Mouse (Mus musculus): ENCODE measurements around the gene H2-Ke6. TPM values are rescaled to one million over a fixed set of nuclear protein-coding genes. Genes with fewer than 3 reads are reported as not detected.
A peak's percentile ranks its signal among the peaks of the same experiment; 100 is the strongest.
"Not testable (repeated sequence)": the region's sequence is repeated elsewhere in the genome, so short reads cannot be mapped to it uniquely, and the experiment has no call there.

Gene H2-Ke6
- polyA plus RNA-seq, 1 experiment from 2014 or later: 61.3 TPM

GRCm38 (mm10) chr17:33981192-33981909 lies 46.5 kb downstream of the H2-Ke6 start:
- Histone ChIP-seq H3K9ac (peak overlapping the region; percentile 55; the same call in 1 of the 2 replicates), H3K4me3 (peak overlapping the region; percentile 42), H3K4me2 (replicated peaks) (peak overlapping the region; percentile 63), H3K27me3 (replicated peaks) (peaks cover 35% of the 10 kb centered on the region), H3K27ac (peak overlapping the region; percentile 76; the same call in 1 of the 2 replicates)
- H3K4me1 ChIP-seq, H3K36me3 ChIP-seq, H3K9me3 ChIP-seq: not testable (repeated sequence)
- WGBS: 1% methylated on average over 27 of the region's 27 CpGs
- ATAC-seq (ENCODE audit: low FRiP score, low read depth): peak; percentile 94

- Histone ChIP-seq H3K4me1 (peaks cover 7% of the 10 kb centered on the region), H3K4me3 (no peak overlapping the region), H3K9ac (no peak overlapping the region), H3K27me3 (replicated peaks) (peaks cover 37% of the 10 kb centered on the region), H3K36me3 (no peaks in the 10 kb centered on the region), H3K9me3 (no peaks in the 10 kb centered on the region), H3K27ac (no peak overlapping the region), H3K4me2 (replicated peaks) (peak overlapping the region; percentile 63)
- peak; percentile 2; the same call in 1 of the 2 replicates for ATAC-seq (ENCODE audit: low FRiP score, low read depth)
- 78% methylated on average over 19 of the region's 19 CpGs for WGBS
These were observed 47.5 kb downstream of the H2-Ke6 start for GRCm38 (mm10) chr17:33980181-33981035.

GRCm38 (mm10) chr17:33979512-33980050 lies 48.3 kb downstream of the H2-Ke6 start:
- Histone ChIP-seq H3K27me3 (replicated peaks) (peaks cover 37% of the 10 kb centered on the region), H3K4me1 (peaks cover 7% of the 10 kb centered on the region), H3K9ac (no peak overlapping the region), H3K4me3 (no peak overlapping the region), H3K9me3 (no peaks in the 10 kb centered on the region), H3K36me3 (no peaks in the 10 kb centered on the region), H3K27ac (no peak overlapping the region), H3K4me2 (replicated peaks) (no peak overlapping the region)
- WGBS: 73% methylated on average over 6 of the region's 6 CpGs
- no peak for ATAC-seq (ENCODE audit: low FRiP score, low read depth)

- H3K4me1 ChIP-seq: peaks cover 7% of the 10 kb centered on the region
- WGBS: under 1% methylated on average over 17 of the region's 17 CpGs
- H3K4me2 ChIP-seq (replicated peaks): peak overlapping the region; percentile 60
- ATAC-seq (ENCODE audit: low FRiP score, low read depth): no peak
- H3K9ac ChIP-seq: 0 out of 2 replicates have a peak overlapping the region, but pooled peaks have one; percentile 33
- H3K27ac ChIP-seq: no peak overlapping the region
- no peaks in the 10 kb centered on the region for H3K9me3 ChIP-seq
- no peaks in the 10 kb centered on the region for H3K36me3 ChIP-seq
- peaks cover 37% of the 10 kb centered on the region for H3K27me3 ChIP-seq (replicated peaks)
- peak overlapping the region; percentile 31; the same call in 1 of the 2 replicates for H3K4me3 ChIP-seq
These were observed 49.2 kb downstream of the H2-Ke6 start for GRCm38 (mm10) chr17:33978631-33979031.

GRCm38 (mm10) chr17:33977861-33978557 lies 49.9 kb downstream of the H2-Ke6 start:
- Histone ChIP-seq H3K9me3 (no peaks in the 10 kb centered on the region), H3K9ac (0 out of 2 replicates have a peak overlapping the region, but pooled peaks have one; percentile 33), H3K27me3 (replicated peaks) (peaks cover 37% of the 10 kb centered on the region), H3K27ac (no peak overlapping the region), H3K4me1 (peaks cover 7% of the 10 kb centered on the region), H3K4me3 (peak overlapping the region; percentile 31; the same call in 1 of the 2 replicates), H3K4me2 (replicated peaks) (peak overlapping the region; percentile 60), H3K36me3 (no peaks in the 10 kb centered on the region)
- WGBS: 2% methylated on average over 57 of the region's 57 CpGs
- no peak for ATAC-seq (ENCODE audit: low FRiP score, low read depth)

MicroRNA genes within 50 kb of the gene (microRNA counts, 519-probe panel; counts per million panel counts)
- microRNA mmu-miR-219: 4,616 counts per million, percentile 81 among the panel's probes with 10 or more counts

Small RNA genes lying within 50 kb of the gene (microRNA-seq; reads per million reads assigned to microRNA genes)
- gene Mir219a-1 (1.1 reads per million), gene Mir219c (not detected)

Other genes with a start within 250 kb of the H2-Ke6 start
- gene Angptl4, start 246.2 kb downstream of the H2-Ke6 start, polyA plus RNA-seq (2016; fragmentation: Nextera tagmentation; extraction: Ambion mirVana): 17.7 TPM in 2 replicates
- gene Kank3, start 217.5 kb downstream of the H2-Ke6 start, polyA plus RNA-seq (2016; fragmentation: Nextera tagmentation; extraction: Ambion mirVana): 31.5 and 32.3 TPM in 2 replicates
- gene Rps28, start 203.5 kb downstream of the H2-Ke6 start, polyA plus RNA-seq (2016; fragmentation: Nextera tagmentation; extraction: Ambion mirVana): 672 and 679 TPM in 2 replicates
- 458 and 461 TPM in 2 replicates for gene Ndufa7, start 203.5 kb downstream of the H2-Ke6 start, polyA plus RNA-seq (2016; fragmentation: Nextera tagmentation; extraction: Ambion mirVana)
- gene Cd320, start 185.0 kb downstream of the H2-Ke6 start, polyA plus RNA-seq (2016; fragmentation: Nextera tagmentation; extraction: Ambion mirVana): 59.3 and 61.8 TPM in 2 replicates
- gene Gm7029, start 154.2 kb downstream of the H2-Ke6 start, polyA plus RNA-seq (2016; fragmentation: Nextera tagmentation; extraction: Ambion mirVana): not detected in 2 replicates
- 2.6 and 4.1 TPM in 2 replicates for gene Kifc1, start 137.4 kb downstream of the H2-Ke6 start, polyA plus RNA-seq (2016; fragmentation: Nextera tagmentation; extraction: Ambion mirVana)
- gene Platr17, start 122.9 kb downstream of the H2-Ke6 start, polyA plus RNA-seq (2016; fragmentation: Nextera tagmentation; extraction: Ambion mirVana): not detected in 2 replicates
- 60.3 and 62.1 TPM in 2 replicates for gene Daxx, start 118.6 kb downstream of the H2-Ke6 start, polyA plus RNA-seq (2016; fragmentation: Nextera tagmentation; extraction: Ambion mirVana)
- gene Tapbp, start 112.2 kb downstream of the H2-Ke6 start, polyA plus RNA-seq (2016; fragmentation: Nextera tagmentation; extraction: Ambion mirVana): 23.6 and 23.9 TPM in 2 replicates
- 21.9 and 24.1 TPM in 2 replicates for gene Zbtb22, start 112.2 kb downstream of the H2-Ke6 start, polyA plus RNA-seq (2016; fragmentation: Nextera tagmentation; extraction: Ambion mirVana)
- 64.3 and 68.1 TPM in 2 replicates for gene Rgl2, start 98.5 kb downstream of the H2-Ke6 start, polyA plus RNA-seq (2016; fragmentation: Nextera tagmentation; extraction: Ambion mirVana)
- 184 and 191 TPM in 2 replicates for gene Pfdn6, start 87.7 kb downstream of the H2-Ke6 start, polyA plus RNA-seq (2016; fragmentation: Nextera tagmentation; extraction: Ambion mirVana)
- 38.4 and 39.7 TPM in 2 replicates for gene Wdr46, start 87.4 kb downstream of the H2-Ke6 start, polyA plus RNA-seq (2016; fragmentation: Nextera tagmentation; extraction: Ambion mirVana)
- 7.9 and 8.3 TPM in 2 replicates for gene B3galt4, start 76.6 kb downstream of the H2-Ke6 start, polyA plus RNA-seq (2016; fragmentation: Nextera tagmentation; extraction: Ambion mirVana)
- gene Vps52, start 72.2 kb downstream of the H2-Ke6 start, polyA plus RNA-seq (2016; fragmentation: Nextera tagmentation; extraction: Ambion mirVana): 66.0 and 66.5 TPM in 2 replicates
- 914 and 923 TPM in 2 replicates for gene Rps18, start 72.1 kb downstream of the H2-Ke6 start, polyA plus RNA-seq (2016; fragmentation: Nextera tagmentation; extraction: Ambion mirVana)
- 15.2 and 16.8 TPM in 2 replicates for gene H2-K1, start 27.7 kb downstream of the H2-Ke6 start, polyA plus RNA-seq (2016; fragmentation: Nextera tagmentation; extraction: Ambion mirVana)
- 25.9 and 30.7 TPM in 2 replicates for gene Ring1, start 3.4 kb downstream of the H2-Ke6 start, polyA plus RNA-seq (2016; fragmentation: Nextera tagmentation; extraction: Ambion mirVana)
- 172 and 173 TPM in 2 replicates for gene Slc39a7, start 3.6 kb upstream of the H2-Ke6 start, polyA plus RNA-seq (2016; fragmentation: Nextera tagmentation; extraction: Ambion mirVana)
- 65.2 and 69.1 TPM in 2 replicates for gene Rxrb, start 3.8 kb upstream of the H2-Ke6 start, polyA plus RNA-seq (2016; fragmentation: Nextera tagmentation; extraction: Ambion mirVana)
- 5.7 and 6.3 TPM in 2 replicates for gene Col11a2, start 11.4 kb upstream of the H2-Ke6 start, polyA plus RNA-seq (2016; fragmentation: Nextera tagmentation; extraction: Ambion mirVana)
- 0.44 and 0.50 TPM in 2 replicates for gene H2-Oa, start 64.3 kb upstream of the H2-Ke6 start, polyA plus RNA-seq (2016; fragmentation: Nextera tagmentation; extraction: Ambion mirVana)
- 12.3 and 15.0 TPM in 2 replicates for gene H2-DMa, start 91.5 kb upstream of the H2-Ke6 start, polyA plus RNA-seq (2016; fragmentation: Nextera tagmentation; extraction: Ambion mirVana)
- gene Brd2, start 94.6 kb upstream of the H2-Ke6 start, polyA plus RNA-seq (2016; fragmentation: Nextera tagmentation; extraction: Ambion mirVana): 135 and 141 TPM in 2 replicates
- 0.17 and 0.23 TPM in 2 replicates for gene H2-DMb2, start 115.2 kb upstream of the H2-Ke6 start, polyA plus RNA-seq (2016; fragmentation: Nextera tagmentation; extraction: Ambion mirVana)
- gene H2-DMb1, start 125.0 kb upstream of the H2-Ke6 start, polyA plus RNA-seq (2016; fragmentation: Nextera tagmentation; extraction: Ambion mirVana): 0.23 and 0.47 TPM in 2 replicates
- gene Tap1, start 159.5 kb upstream of the H2-Ke6 start, polyA plus RNA-seq (2016; fragmentation: Nextera tagmentation; extraction: Ambion mirVana): 1.3 and 1.9 TPM in 2 replicates
- 0.57 and 1.0 TPM in 2 replicates for gene Psmb9, start 159.7 kb upstream of the H2-Ke6 start, polyA plus RNA-seq (2016; fragmentation: Nextera tagmentation; extraction: Ambion mirVana)
- gene Psmb8, start 169.7 kb upstream of the H2-Ke6 start, polyA plus RNA-seq (2016; fragmentation: Nextera tagmentation; extraction: Ambion mirVana): 2.3 and 2.4 TPM in 2 replicates
- gene Tap2, start 175.5 kb upstream of the H2-Ke6 start, polyA plus RNA-seq (2016; fragmentation: Nextera tagmentation; extraction: Ambion mirVana): 0.89 and 1.7 TPM in 2 replicates
- not detected in 2 replicates for gene H2-Ob, start 210.8 kb upstream of the H2-Ke6 start, polyA plus RNA-seq (2016; fragmentation: Nextera tagmentation; extraction: Ambion mirVana)
- gene H2-Ab1, start 229.6 kb upstream of the H2-Ke6 start, polyA plus RNA-seq (2016; fragmentation: Nextera tagmentation; extraction: Ambion mirVana): 1.6 and 2.2 TPM in 2 replicates